In genomic region chr3:21888710-21889109, GRCm38 (mm10) we compare ENCODE assay signal across 32 mouse cellular contexts.
"Had no signal": no experiment of that assay in that cellular context is flagged by ENCODE, and none has a peak within 500 bp of the region (broad histone marks: within the 10 kb centered on the region; RNA-seq: fewer than 3 reads in every experiment).

No protein-coding gene starts in this region.

- ATAC-seq: hindbrain, embryonic 16.5 days; hindbrain, postnatal 0 days; inflammation-experienced regulatory T-cells, adult 6 months; intestine, embryonic 15.5 days had no signal

- H3K9ac ChIP-seq: heart, embryonic 12.5 days; heart, embryonic 13.5 days; heart, embryonic 15.5 days; hindbrain, embryonic 12.5 days; hindbrain, embryonic 13.5 days; hindbrain, embryonic 14.5 days; hindbrain, embryonic 15.5 days; intestine, embryonic 15.5 days; kidney, embryonic 15.5 days had no signal

- H3K27ac ChIP-seq: heart, embryonic 10.5 days; heart, embryonic 13.5 days; heart, embryonic 15.5 days; hindbrain, embryonic 10.5 days; hindbrain, embryonic 12.5 days; hindbrain, embryonic 13.5 days; hindbrain, embryonic 14.5 days; hindbrain, embryonic 15.5 days; hindbrain, postnatal 0 days; intestine, embryonic 15.5 days; kidney, embryonic 15.5 days; layer of hippocampus, adult 2 months; left cerebral cortex, adult 2 months had no signal

- H3K36me3 ChIP-seq: heart, embryonic 10.5 days; heart, embryonic 12.5 days; heart, embryonic 13.5 days; heart, embryonic 15.5 days; hindbrain, embryonic 10.5 days; hindbrain, embryonic 12.5 days; hindbrain, embryonic 13.5 days; hindbrain, embryonic 15.5 days; intestine, embryonic 15.5 days; kidney, embryonic 15.5 days had no signal

- H3K9me3 ChIP-seq: heart, embryonic 10.5 days; heart, embryonic 12.5 days; heart, embryonic 13.5 days; heart, embryonic 15.5 days; hindbrain, embryonic 10.5 days; hindbrain, embryonic 12.5 days; hindbrain, embryonic 13.5 days; hindbrain, embryonic 15.5 days; intestine, embryonic 15.5 days; kidney, embryonic 15.5 days had no signal

- H3K4me2 ChIP-seq: heart, embryonic 11.5 days; heart, embryonic 12.5 days; heart, embryonic 13.5 days; heart, embryonic 15.5 days; hindbrain, embryonic 12.5 days; hindbrain, embryonic 13.5 days; hindbrain, embryonic 14.5 days; hindbrain, embryonic 15.5 days; intestine, embryonic 15.5 days; kidney, embryonic 15.5 days had no signal

- H3K27me3 ChIP-seq: heart, embryonic 12.5 days; heart, embryonic 13.5 days; heart, embryonic 15.5 days; hindbrain, embryonic 12.5 days; hindbrain, embryonic 13.5 days; hindbrain, embryonic 15.5 days; intestine, embryonic 15.5 days; kidney, embryonic 15.5 days had no signal

- H3K4me3 ChIP-seq: heart, embryonic 10.5 days; heart, embryonic 12.5 days; heart, embryonic 13.5 days; heart, embryonic 15.5 days; hindbrain, embryonic 10.5 days; hindbrain, embryonic 12.5 days; hindbrain, embryonic 13.5 days; hindbrain, embryonic 15.5 days; intestine, embryonic 15.5 days; kidney, embryonic 15.5 days; layer of hippocampus, adult 2 months; left cerebral cortex, adult 2 months had no signal

- H3K4me1 ChIP-seq: heart, embryonic 10.5 days; heart, embryonic 12.5 days; heart, embryonic 15.5 days; intestine, embryonic 15.5 days had no signal

- DNase-seq: heart, postnatal 10 days; heart, postnatal 14 days; heart, postnatal 36 days; heart, postnatal 4 days; kidney, adult 11 months; kidney, adult 18-20 months; kidney, adult 8-10 months; kidney, adult 9 months; kidney, postnatal 10 days; kidney, postnatal 14 days; kidney, postnatal 25 days; kidney, postnatal 36 days; kidney, postnatal 4 days; layer of hippocampus, adult 9-11 months; layer of hippocampus, postnatal 36 days had no signal
